Mouse (Mus musculus): ENCODE results near the gene Gm14214. TPM values are rescaled to one million over a fixed set of nuclear protein-coding genes. Genes with fewer than 3 reads are reported as not detected.
A peak's percentile ranks its signal among the peaks of the same experiment; 100 is the strongest.

Gm14214 gene
- total RNA-seq, 1 experiment from 2014 or later: not detected

GRCm38 (mm10) chr2:154782856-154783650 lies 13.2 kb upstream of the Gm14214 start:
- ATAC-seq (replicated peaks in 1 of 2; ENCODE audit: insufficient read depth in 1 of 2, low FRiP score in 2 of 2, low TSS enrichment in 1 of 2, low read depth in 1 of 2, poor library complexity in 2 of 2, severe bottlenecking in 2 of 2): no peak

GRCm38 (mm10) chr2:154782361-154782760 lies 12.5 kb upstream of the Gm14214 start:
- ATAC-seq (replicated peaks in 1 of 2; ENCODE audit: insufficient read depth in 1 of 2, low FRiP score in 2 of 2, low TSS enrichment in 1 of 2, low read depth in 1 of 2, poor library complexity in 2 of 2, severe bottlenecking in 2 of 2): no peak

GRCm38 (mm10) chr2:154779648-154780047 lies 9.8 kb upstream of the Gm14214 start:
- no peak for ATAC-seq (replicated peaks in 1 of 2; ENCODE audit: insufficient read depth in 1 of 2, low FRiP score in 2 of 2, low TSS enrichment in 1 of 2, low read depth in 1 of 2, poor library complexity in 2 of 2, severe bottlenecking in 2 of 2)

GRCm38 (mm10) chr2:154776496-154776895 lies 6.7 kb upstream of the Gm14214 start:
- ATAC-seq (replicated peaks in 1 of 2; ENCODE audit: insufficient read depth in 1 of 2, low FRiP score in 2 of 2, low TSS enrichment in 1 of 2, low read depth in 1 of 2, poor library complexity in 2 of 2, severe bottlenecking in 2 of 2): no peak

- no peak for ATAC-seq (replicated peaks in 1 of 2; ENCODE audit: insufficient read depth in 1 of 2, low FRiP score in 2 of 2, low TSS enrichment in 1 of 2, low read depth in 1 of 2, poor library complexity in 2 of 2, severe bottlenecking in 2 of 2)
Measured at GRCm38 (mm10) chr2:154774032-154774431, 4.2 kb upstream of the Gm14214 start.

DNA sequence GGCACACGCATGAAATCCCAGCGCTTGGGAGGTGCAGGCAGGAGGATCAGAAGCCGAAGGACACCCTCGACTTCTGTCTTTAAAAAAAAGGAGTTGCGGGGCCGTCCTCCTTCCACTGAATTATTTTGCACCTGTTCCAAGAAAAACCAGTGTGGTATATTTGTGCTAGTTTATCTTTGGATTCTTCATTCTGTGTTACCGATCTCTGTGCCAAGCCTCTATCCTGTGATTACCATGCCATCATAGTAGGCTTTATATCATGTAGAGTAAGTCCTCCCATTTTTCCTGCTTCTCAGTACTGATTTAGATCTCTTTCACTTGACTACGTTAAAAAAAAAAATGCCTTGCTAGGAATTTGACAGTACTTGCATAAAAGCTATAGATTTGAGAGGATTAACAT lies 1.8 kb upstream of the Gm14214 start:
- ATAC-seq (replicated peaks in 1 of 2; ENCODE audit: insufficient read depth in 1 of 2, low FRiP score in 2 of 2, low TSS enrichment in 1 of 2, low read depth in 1 of 2, poor library complexity in 2 of 2, severe bottlenecking in 2 of 2): no peak

GRCm38 (mm10) chr2:154767051-154767450 lies 2.8 kb downstream of the Gm14214 start:
- no peak for ATAC-seq (replicated peaks in 1 of 2; ENCODE audit: insufficient read depth in 1 of 2, low FRiP score in 2 of 2, low TSS enrichment in 1 of 2, low read depth in 1 of 2, poor library complexity in 2 of 2, severe bottlenecking in 2 of 2)

DNA sequence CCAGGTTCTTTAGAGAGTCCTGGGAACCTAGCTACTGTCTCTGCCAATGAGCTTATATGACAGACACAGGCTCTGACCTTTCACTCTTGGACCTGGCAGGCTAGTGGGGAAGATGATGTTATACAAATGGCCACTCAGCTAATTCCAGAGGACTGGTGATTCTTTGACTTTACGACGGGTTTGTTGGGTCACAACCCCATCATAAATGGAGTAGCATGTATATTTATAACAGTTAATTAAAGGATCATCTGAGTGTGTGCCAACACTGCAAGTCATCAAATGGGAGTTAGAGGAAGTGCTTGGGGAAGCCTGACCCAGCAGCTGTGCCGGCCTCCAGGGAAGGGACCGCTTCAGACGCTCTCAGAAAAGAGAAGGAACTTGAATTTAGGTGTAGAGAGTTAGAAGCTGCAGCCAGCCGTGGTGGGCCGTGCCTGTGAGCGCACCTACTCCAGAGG lies 4.2 kb downstream of the Gm14214 start:
- peak; percentile 81 to 85 for ATAC-seq (replicated peaks in 1 of 2; ENCODE audit: insufficient read depth in 1 of 2, low FRiP score in 2 of 2, low TSS enrichment in 1 of 2, low read depth in 1 of 2, poor library complexity in 2 of 2, severe bottlenecking in 2 of 2)

DNA sequence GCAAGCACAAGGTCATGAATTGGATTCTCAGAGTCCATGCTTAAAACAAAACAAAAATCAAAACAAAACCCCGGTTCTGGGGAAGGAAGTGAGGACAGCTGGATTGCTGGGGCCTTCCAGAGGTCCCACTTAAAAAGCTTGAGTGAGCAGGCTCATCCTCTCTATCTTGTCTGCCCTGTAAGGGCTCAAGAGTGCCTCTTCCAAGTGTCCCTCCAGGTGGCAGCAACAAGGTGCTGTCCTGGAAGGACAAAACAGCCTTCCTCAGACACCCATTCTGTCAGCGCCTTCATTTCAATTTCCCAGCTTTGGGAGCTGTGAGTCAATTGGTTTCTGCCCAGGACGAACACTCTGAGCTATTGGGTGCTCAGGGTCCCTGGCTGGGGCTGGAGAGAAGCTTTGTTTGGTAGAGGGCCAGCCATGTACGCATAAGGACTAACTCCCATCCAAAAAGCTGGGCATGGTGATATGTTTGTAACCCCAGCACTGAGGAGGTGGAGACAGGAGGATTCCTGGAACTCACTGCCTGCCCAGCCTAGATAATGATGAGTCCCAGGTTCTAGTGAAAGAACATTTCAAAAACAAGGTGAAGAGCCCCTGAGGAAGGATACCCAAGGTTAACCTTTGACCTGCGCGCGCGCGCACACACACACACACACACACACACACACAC lies 4.9 kb downstream of the Gm14214 start:
- ATAC-seq (replicated peaks in 1 of 2; ENCODE audit: insufficient read depth in 1 of 2, low FRiP score in 2 of 2, low TSS enrichment in 1 of 2, low read depth in 1 of 2, poor library complexity in 2 of 2, severe bottlenecking in 2 of 2): no peak

- ATAC-seq (replicated peaks in 1 of 2; ENCODE audit: insufficient read depth in 1 of 2, low FRiP score in 2 of 2, low TSS enrichment in 1 of 2, low read depth in 1 of 2, poor library complexity in 2 of 2, severe bottlenecking in 2 of 2): no peak
Measured at GRCm38 (mm10) chr2:154763226-154763625, 6.6 kb downstream of the Gm14214 start.

- ATAC-seq (replicated peaks in 1 of 2; ENCODE audit: insufficient read depth in 1 of 2, low FRiP score in 2 of 2, low TSS enrichment in 1 of 2, low read depth in 1 of 2, poor library complexity in 2 of 2, severe bottlenecking in 2 of 2): no peak
Measured at GRCm38 (mm10) chr2:154758454-154758853, 11.4 kb downstream of the Gm14214 start.

DNA sequence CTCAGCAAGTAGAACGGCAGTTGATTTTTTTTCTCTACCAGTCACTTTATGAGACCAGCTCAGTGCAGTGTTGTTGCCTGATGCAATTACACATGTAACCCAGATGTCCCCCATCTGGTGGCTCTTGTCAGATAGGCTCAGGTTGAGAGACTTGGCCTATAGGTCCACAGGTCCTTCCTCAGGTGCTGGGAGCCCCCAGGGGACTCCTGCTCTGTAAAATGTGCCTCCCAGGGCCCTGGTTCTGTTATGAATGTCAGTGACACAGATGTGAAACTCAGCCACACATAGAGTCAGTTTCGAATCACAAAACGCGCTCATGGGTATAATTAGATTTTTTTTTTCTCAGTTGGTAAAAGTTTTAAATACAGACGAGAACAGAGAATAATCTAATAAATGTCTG lies 12.1 kb downstream of the Gm14214 start:
- no peak for ATAC-seq (replicated peaks in 1 of 2; ENCODE audit: insufficient read depth in 1 of 2, low FRiP score in 2 of 2, low TSS enrichment in 1 of 2, low read depth in 1 of 2, poor library complexity in 2 of 2, severe bottlenecking in 2 of 2)

GRCm38 (mm10) chr2:154755791-154756190 lies 14.0 kb downstream of the Gm14214 start:
- no peak; a peak in 1 of 4 replicates for ATAC-seq (replicated peaks in 1 of 2; ENCODE audit: insufficient read depth in 1 of 2, low FRiP score in 2 of 2, low TSS enrichment in 1 of 2, low read depth in 1 of 2, poor library complexity in 2 of 2, severe bottlenecking in 2 of 2)

DNA sequence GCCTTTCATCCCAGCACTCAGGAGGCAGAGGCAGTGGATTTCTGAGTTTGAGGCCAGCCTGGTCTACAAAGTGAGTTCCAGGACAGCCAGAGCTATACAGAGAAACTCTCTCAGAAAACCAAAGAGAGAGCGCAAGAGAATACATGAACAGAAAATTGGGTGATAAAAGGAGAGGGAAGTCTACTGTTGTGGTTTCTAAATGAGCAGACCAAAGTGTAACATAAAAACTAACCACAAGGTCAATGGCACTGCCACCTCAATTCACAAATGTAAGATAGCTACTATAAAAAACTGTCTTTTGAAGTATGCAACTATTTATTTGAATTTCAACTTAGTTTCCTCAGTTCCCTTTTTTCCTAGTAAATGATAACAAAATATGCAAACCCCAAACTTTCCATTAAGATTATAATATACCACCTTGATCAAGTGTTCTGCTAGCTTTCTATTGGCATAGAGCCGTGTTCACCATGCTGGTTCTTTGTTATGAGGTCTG lies 15.7 kb downstream of the Gm14214 start:
- ATAC-seq (replicated peaks in 1 of 2; ENCODE audit: insufficient read depth in 1 of 2, low FRiP score in 2 of 2, low TSS enrichment in 1 of 2, low read depth in 1 of 2, poor library complexity in 2 of 2, severe bottlenecking in 2 of 2): no peak

GRCm38 (mm10) chr2:154751924-154752323 lies 17.9 kb downstream of the Gm14214 start:
- ATAC-seq (replicated peaks in 1 of 2; ENCODE audit: insufficient read depth in 1 of 2, low FRiP score in 2 of 2, low TSS enrichment in 1 of 2, low read depth in 1 of 2, poor library complexity in 2 of 2, severe bottlenecking in 2 of 2): no peak; a peak in 1 of 4 replicates

- ATAC-seq (replicated peaks in 1 of 2; ENCODE audit: insufficient read depth in 1 of 2, low FRiP score in 2 of 2, low TSS enrichment in 1 of 2, low read depth in 1 of 2, poor library complexity in 2 of 2, severe bottlenecking in 2 of 2): no peak
Measured at GRCm38 (mm10) chr2:154749046-154750036, 20.5 kb downstream of the Gm14214 start.

DNA sequence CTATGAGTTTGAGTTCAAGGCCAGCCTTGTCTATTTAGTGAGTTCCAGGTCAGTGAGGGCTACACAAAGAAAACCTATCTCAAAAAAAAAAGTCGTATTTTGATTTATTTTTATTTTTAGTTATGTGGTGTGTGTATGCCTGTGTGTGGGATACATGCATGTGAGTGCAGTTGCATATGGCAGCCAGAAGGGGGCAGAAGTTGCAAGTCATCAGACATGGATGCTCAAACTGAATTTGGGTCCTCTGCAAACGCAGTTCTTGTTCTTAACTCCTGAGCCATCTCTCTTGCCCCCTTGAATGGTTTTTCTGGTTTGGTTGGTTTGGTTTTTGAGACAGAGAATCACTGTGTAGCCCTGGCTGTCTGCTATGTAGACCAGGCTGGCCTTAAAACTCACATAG lies 21.4 kb downstream of the Gm14214 start:
- no peak for ATAC-seq (replicated peaks in 1 of 2; ENCODE audit: insufficient read depth in 1 of 2, low FRiP score in 2 of 2, low TSS enrichment in 1 of 2, low read depth in 1 of 2, poor library complexity in 2 of 2, severe bottlenecking in 2 of 2)

Data from hematopoietic stem cell, adult 5-6 weeks (primary cell).